Comparison of ENCODE assay signal across 10 mouse cellular contexts in the genomic region with DNA sequence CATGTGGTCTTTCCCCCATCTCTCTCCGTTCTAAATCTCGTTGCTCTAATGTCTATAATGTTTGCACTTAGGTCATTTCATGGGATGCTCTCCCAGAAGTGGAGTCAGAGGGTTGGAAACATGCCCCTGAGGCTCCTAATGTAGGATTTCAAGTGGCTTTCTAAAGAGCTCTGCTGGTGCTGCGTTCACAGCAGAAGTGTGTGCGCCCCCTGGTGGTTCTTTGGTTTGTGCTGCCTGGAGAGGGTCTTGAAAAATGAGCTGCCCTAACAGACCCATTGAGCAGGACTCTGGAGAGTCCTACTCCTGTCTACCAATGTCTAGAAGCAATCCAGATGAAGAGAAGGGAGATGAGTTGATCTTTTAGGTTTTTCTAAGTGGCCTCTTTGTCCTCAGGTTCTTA. TPM values are rescaled to one million over a fixed set of nuclear protein-coding genes. Genes with fewer than 3 reads are reported as not detected.
A peak's percentile ranks its signal among the peaks of the same experiment; 100 is the strongest.
DNase-seq lines count a peak whose midpoint lies in the region; ATAC-seq and TF ChIP-seq lines count a peak whose summit lies in the region.
"Had no signal": no experiment of that assay in that cellular context is flagged by ENCODE, and none has a peak within 500 bp of the region (broad histone marks: within the 10 kb centered on the region; RNA-seq: fewer than 3 reads in every experiment).

No protein-coding gene starts in this region.

- H3K9me3 ChIP-seq in kidney, embryonic 14.5 days (ENCODE audit: control insufficient read depth, low read length), result no peaks in the 10 kb centered on the region
- H3K9me3 ChIP-seq in forebrain, postnatal 0 days (ENCODE audit: low read length), result no peaks in the 10 kb centered on the region
- H3K9me3 ChIP-seq in liver, postnatal 0 days (ENCODE audit: low read length), result no peaks in the 10 kb centered on the region

- no peak overlapping the region for H3K27ac ChIP-seq in kidney, adult 2 months (ENCODE audit: insufficient read depth, low read depth, low read length)
- no peak overlapping the region for H3K27ac ChIP-seq in kidney, embryonic 14.5 days (ENCODE audit: low read depth, low read length)
- no peak overlapping the region for H3K27ac ChIP-seq in forebrain, postnatal 0 days (ENCODE audit: low read depth, low read length)
- no peak overlapping the region for H3K27ac ChIP-seq in liver, postnatal 0 days (ENCODE audit: low read depth)

- peak; percentile 70 for TF ChIP-seq CTCF in kidney, adult 2 months (conservative IDR thresholded peaks at IDR 0.05; ENCODE audit: insufficient read depth, insufficient read length, low read depth, low read length)
- TF ChIP-seq CTCF in forebrain, postnatal 0 days (IDR thresholded peaks at IDR 0.05; ENCODE audit: low read depth), result peak; percentile 87
- TF ChIP-seq CTCF in liver, postnatal 0 days (IDR thresholded peaks at IDR 0.05; ENCODE audit: low read depth), result peak; percentile 84

- no peak overlapping the region for H3K9ac ChIP-seq in kidney, embryonic 14.5 days (ENCODE audit: low read depth, low read length)
- no peak overlapping the region for H3K9ac ChIP-seq in forebrain, postnatal 0 days
- no peak overlapping the region for H3K9ac ChIP-seq in liver, postnatal 0 days (replicated peaks)

- no peaks in the 10 kb centered on the region for H3K27me3 ChIP-seq in kidney, adult 2 months (replicated peaks; ENCODE audit: control insufficient read depth, insufficient read depth, low read length)
- no peaks in the 10 kb centered on the region for H3K27me3 ChIP-seq in kidney, embryonic 14.5 days (ENCODE audit: control insufficient read depth, insufficient read depth, low read length)
- H3K27me3 ChIP-seq in forebrain, postnatal 0 days (ENCODE audit: insufficient read depth, low read length), result no peaks in the 10 kb centered on the region
- no peaks in the 10 kb centered on the region; the same call in 1 of the 2 replicates for H3K27me3 ChIP-seq in liver, postnatal 0 days (ENCODE audit: insufficient read depth, low read length)

- TF ChIP-seq POLR2A in kidney, adult 2 months (IDR thresholded peaks at IDR 0.05; ENCODE audit: low read depth, low read length), result no peak

- H3K36me3 ChIP-seq in kidney, adult 2 months (ENCODE audit: control insufficient read depth, insufficient read depth, low read length), result no peaks in the 10 kb centered on the region
- no peaks in the 10 kb centered on the region for H3K36me3 ChIP-seq in kidney, embryonic 14.5 days (ENCODE audit: control insufficient read depth, insufficient read depth, low read length)
- no peaks in the 10 kb centered on the region for H3K36me3 ChIP-seq in forebrain, postnatal 0 days (ENCODE audit: insufficient read depth)
- H3K36me3 ChIP-seq in liver, postnatal 0 days (replicated peaks; ENCODE audit: insufficient read depth, low read length), result no peaks in the 10 kb centered on the region

- TF ChIP-seq EP300 in liver, postnatal 0 days (IDR thresholded peaks at IDR 0.05; ENCODE audit: low read depth), result no peak

- no peak overlapping the region for H3K4me2 ChIP-seq in kidney, embryonic 14.5 days (replicated peaks; ENCODE audit: low read depth, low read length)
- no peak overlapping the region for H3K4me2 ChIP-seq in forebrain, postnatal 0 days (ENCODE audit: low read depth)
- H3K4me2 ChIP-seq in liver, postnatal 0 days (ENCODE audit: low read depth, low read length), result no peak overlapping the region

- H3K4me1 ChIP-seq in kidney, adult 2 months (ENCODE audit: control insufficient read depth, insufficient read depth, low read length), result no peaks in the 10 kb centered on the region
- H3K4me1 ChIP-seq in kidney, embryonic 14.5 days (ENCODE audit: control insufficient read depth, insufficient read depth, low read length), result 0 out of 2 replicates have a peak, but pooled peaks cover 5% of the 10 kb centered on the region
- peaks cover 8% of the 10 kb centered on the region; the same call in 1 of the 2 replicates for H3K4me1 ChIP-seq in forebrain, postnatal 0 days (ENCODE audit: insufficient read depth)
- no peaks in the 10 kb centered on the region for H3K4me1 ChIP-seq in liver, postnatal 0 days (ENCODE audit: insufficient read depth)

- peak; percentile 65 for DNase-seq in kidney, adult 2 months
- DNase-seq in c-Kit-positive CD71-positive TER-119-positive erythroid progenitor cells, embryonic 14.5 days (ENCODE audit: low spot score), result peak; percentile 64
- peak; percentile 89 for DNase-seq in forebrain, postnatal 0 days
- peak; percentile 78 for DNase-seq in kidney, postnatal 14 days
- peak; percentile 84 for DNase-seq in liver, postnatal 0 days
- DNase-seq in ovary, postnatal 36 days (ENCODE audit: low spot score), result peak; percentile 69
- peak; percentile 82 for DNase-seq in thymus, postnatal 14 days

- no peak overlapping the region for H3K4me3 ChIP-seq in kidney, adult 2 months (ENCODE audit: insufficient read depth, low read depth, low read length)
- H3K4me3 ChIP-seq in kidney, embryonic 14.5 days (ENCODE audit: low read length), result no peak overlapping the region
- H3K4me3 ChIP-seq in forebrain, postnatal 0 days (ENCODE audit: low read depth, low read length), result no peak overlapping the region
- no peak overlapping the region for H3K4me3 ChIP-seq in liver, postnatal 0 days (ENCODE audit: low read depth, low read length)
- H3K4me3 ChIP-seq: erythroblast, embryonic 14.5 days had no signal

- 5% methylated on average over 4 of the region's 4 CpGs for WGBS in kidney, adult 2 months
- 4% methylated on average over 4 of the region's 4 CpGs for WGBS in kidney, embryonic 14.5 days
- 5% methylated on average over 4 of the region's 4 CpGs for WGBS in forebrain, postnatal 0 days
- WGBS in liver, postnatal 0 days (ENCODE audit: insufficient replicate concordance), result 5% methylated on average over 4 of the region's 4 CpGs

- ATAC-seq in kidney, embryonic 14.5 days (ENCODE audit: low FRiP score, low TSS enrichment), result no peak
- ATAC-seq in forebrain, postnatal 0 days, result peak; percentile 49; the same call in 1 of the 2 replicates
- ATAC-seq in liver, postnatal 0 days, result no peak

RNA-seq across cellular contexts. Expression of a gene that starts 41.8 kb away (rescaled TPM):
- not detected in 2 replicates for polyA plus RNA-seq in kidney, adult 2 months (2012; rRNA removed)
- polyA plus RNA-seq in kidney, embryonic 14.5 days (2014; fragmentation: Nextera tagmentation; extraction: Ambion mirVana), result not detected in 2 replicates
- total RNA-seq in forebrain, postnatal 0 days (2014; rRNA removed), result not detected in 2 replicates
- not detected in 2 replicates for polyA plus RNA-seq in forebrain, postnatal 0 days (2015; fragmentation: Nextera tagmentation; extraction: Ambion mirVana)
- polyA plus RNA-seq in liver, postnatal 0 days (2015; fragmentation: Nextera tagmentation; extraction: Ambion mirVana), result not detected in 2 replicates
- polyA plus RNA-seq: erythroblast, embryonic 14.5 days; stomach, embryonic 16.5 days had no signal

RNA-seq across cellular contexts. Expression of a gene that starts 55.5 kb away (rescaled TPM):
- polyA plus RNA-seq in kidney, adult 2 months (2012; rRNA removed), result not detected in 2 replicates
- polyA plus RNA-seq in kidney, embryonic 14.5 days (2014; fragmentation: Nextera tagmentation; extraction: Ambion mirVana), result not detected in 2 replicates
- not detected in 2 replicates for total RNA-seq in forebrain, postnatal 0 days (2014; rRNA removed)
- polyA plus RNA-seq in forebrain, postnatal 0 days (2015; fragmentation: Nextera tagmentation; extraction: Ambion mirVana), result not detected in 2 replicates
- not detected in 2 replicates for polyA plus RNA-seq in liver, postnatal 0 days (2015; fragmentation: Nextera tagmentation; extraction: Ambion mirVana)
- polyA plus RNA-seq: erythroblast, embryonic 14.5 days; stomach, embryonic 16.5 days had no signal
